Mouse (Mus musculus): ENCODE data around the gene Tenm3. TPM values are rescaled to one million over a fixed set of nuclear protein-coding genes. Genes with fewer than 3 reads are reported as not detected.

Tenm3 gene
- total RNA-seq, 4 experiments from 2014 or later: 10.5 to 12.2 (median 11.8) TPM

GRCm38 (mm10) chr8:48742741-48743140, 101.0 kb downstream of the Tenm3 start:
- no peak for DNase-seq (ENCODE audit: low spot score in 2 of 2)

GRCm38 (mm10) chr8:48740951-48741350, 102.8 kb downstream of the Tenm3 start:
- DNase-seq (ENCODE audit: low spot score in 2 of 2): no peak

- no peak for DNase-seq (ENCODE audit: low spot score in 2 of 2)
Measured at GRCm38 (mm10) chr8:48740147-48740881, 103.4 kb downstream of the Tenm3 start.

GRCm38 (mm10) chr8:48733731-48734130, 110.0 kb downstream of the Tenm3 start:
- DNase-seq (ENCODE audit: low spot score in 2 of 2): no peak

- no peak for DNase-seq (ENCODE audit: low spot score in 2 of 2)
Measured at GRCm38 (mm10) chr8:48733057-48733456, 110.7 kb downstream of the Tenm3 start.

- DNase-seq (ENCODE audit: low spot score in 2 of 2): no peak
Measured at GRCm38 (mm10) chr8:48730701-48731100, 113.0 kb downstream of the Tenm3 start.

GRCm38 (mm10) chr8:48728833-48729690, 114.7 kb downstream of the Tenm3 start:
- DNase-seq (ENCODE audit: low spot score in 2 of 2): no peak

GRCm38 (mm10) chr8:48728006-48728405, 115.7 kb downstream of the Tenm3 start:
- DNase-seq (ENCODE audit: low spot score in 2 of 2): no peak

GRCm38 (mm10) chr8:48722744-48723143, 121.0 kb downstream of the Tenm3 start:
- no peak for DNase-seq (ENCODE audit: low spot score in 2 of 2)

- no peak for DNase-seq (ENCODE audit: low spot score in 2 of 2)
Measured at GRCm38 (mm10) chr8:48722318-48722717, 121.4 kb downstream of the Tenm3 start.

- no peak for DNase-seq (ENCODE audit: low spot score in 2 of 2)
Measured at GRCm38 (mm10) chr8:48721376-48721775, 122.4 kb downstream of the Tenm3 start.

GRCm38 (mm10) chr8:48715616-48716015, 128.1 kb downstream of the Tenm3 start:
- DNase-seq (ENCODE audit: low spot score in 2 of 2): no peak

GRCm38 (mm10) chr8:48706666-48707065, 137.1 kb downstream of the Tenm3 start:
- no peak for DNase-seq (ENCODE audit: low spot score in 2 of 2)

GRCm38 (mm10) chr8:48704885-48705515, 138.8 kb downstream of the Tenm3 start:
- DNase-seq (ENCODE audit: low spot score in 2 of 2): no peak

- no peak for DNase-seq (ENCODE audit: low spot score in 2 of 2)
Measured at GRCm38 (mm10) chr8:48704485-48704884, 139.3 kb downstream of the Tenm3 start.

- peak; percentile 44 to 47 for DNase-seq (ENCODE audit: low spot score in 2 of 2)
Measured at GRCm38 (mm10) chr8:48690665-48691395, 152.9 kb downstream of the Tenm3 start.

GRCm38 (mm10) chr8:48688706-48689105, 155.0 kb downstream of the Tenm3 start:
- DNase-seq (ENCODE audit: low spot score in 2 of 2): no peak

- peak; percentile 19 to 33 for DNase-seq (ENCODE audit: low spot score in 2 of 2)
Measured at GRCm38 (mm10) chr8:48688188-48688587, 155.6 kb downstream of the Tenm3 start.

- DNase-seq (ENCODE audit: low spot score in 2 of 2): no peak
Measured at GRCm38 (mm10) chr8:48673476-48673875, 170.3 kb downstream of the Tenm3 start.

- no peak for DNase-seq (ENCODE audit: low spot score in 2 of 2)
Measured at GRCm38 (mm10) chr8:48672471-48672870, 171.3 kb downstream of the Tenm3 start.

- no peak for DNase-seq (ENCODE audit: low spot score in 2 of 2)
Measured at GRCm38 (mm10) chr8:48671318-48671717, 172.4 kb downstream of the Tenm3 start.

Data from gastrocnemius, adult 8-10 months (tissue).